Mouse (Mus musculus) ES-E14 (cell line): ENCODE measurements at regions not wholly inside any gene's neighbourhood (a gene's known extent, or its start where the extent isn't known, plus 50 kb on each side); places are given as distances from the start of the nearest gene placed in this dataset.

Source experiments
- DNase-seq: peaks from one replicate; pipeline ENCODE4 v3.0.0-alpha.2; 2013; ENCODE audit warnings: low read depth, low spot score
- H3K27ac ChIP-seq: 2 replicates; pipeline ENCODE4 v1.5.1; 2012; ENCODE audit warnings: low read depth, mild to moderate bottlenecking, low read length, moderate library complexity, mixed read lengths; ENCODE audit not compliant: poor library complexity, insufficient read depth, severe bottlenecking
- H3K36me3 ChIP-seq: 2 replicates; pipeline ENCODE4 v1.6.1; 2012; ENCODE audit warnings: mild to moderate bottlenecking, low read length, moderate library complexity, mixed read lengths; ENCODE audit not compliant: control insufficient read depth, poor library complexity, insufficient read depth, severe bottlenecking
- H3K4me1 ChIP-seq, 2 experiments: fragments of 150-350 bp in 1 of 2; sonication (generic) in 1 of 2; 2 replicates each; pipeline ENCODE4 v1.6.1; 2012; ENCODE audit warnings: low read length in 2 of 2, mild to moderate bottlenecking in 1 of 2, mixed read lengths in 1 of 2; ENCODE audit not compliant: control insufficient read depth in 2 of 2, insufficient read depth in 2 of 2, poor library complexity in 1 of 2
- H3K4me3 ChIP-seq, 2 experiments: fragments of 150-350 bp in 1 of 2; sonication (generic) in 1 of 2; 2 replicates each; pipeline ENCODE4 v1.5.1; 2012; ENCODE audit warnings: low read length in 2 of 2, low read depth in 1 of 2, mild to moderate bottlenecking in 1 of 2, mixed read lengths in 1 of 2; ENCODE audit not compliant: insufficient read depth in 1 of 2, poor library complexity in 1 of 2, severe bottlenecking in 1 of 2
- H3K9ac ChIP-seq: 2 replicates; pipeline ENCODE4 v1.6.1; 2012; ENCODE audit warnings: low read depth, mild to moderate bottlenecking, low read length, mixed read lengths; ENCODE audit not compliant: poor library complexity, insufficient read depth, severe bottlenecking
- H3K9me3 ChIP-seq: fragments of 150-350 bp; sonication (generic); 2 replicates; pipeline ENCODE4 v1.6.1; 2012; ENCODE audit warnings: low read depth, mild to moderate bottlenecking, low read length; ENCODE audit not compliant: control insufficient read depth, insufficient read depth
- CHD2 ChIP-seq: IDR thresholded peaks from 2 replicates; pipeline ENCODE4 v1.6.1; 2014; ENCODE audit warnings: mild to moderate bottlenecking, low read depth, low read length, inconsistent platforms
- HCFC1 ChIP-seq: IDR thresholded peaks from 2 replicates; pipeline ENCODE4 v1.6.1; 2012; ENCODE audit warnings: low read length, inconsistent platforms, borderline replicate concordance; ENCODE audit not compliant: insufficient read depth
- MAFK ChIP-seq: IDR thresholded peaks from 2 replicates; pipeline ENCODE4 v1.6.1; 2014; ENCODE audit warnings: mild to moderate bottlenecking, low read depth, low read length, inconsistent platforms; ENCODE audit not compliant: insufficient read depth
- ZC3H11A ChIP-seq: IDR thresholded peaks from 2 replicates; pipeline ENCODE4 v1.6.1; 2012; ENCODE audit warnings: low read depth, mild to moderate bottlenecking, inconsistent platforms, low read length, borderline replicate concordance
- ZNF384 ChIP-seq: IDR thresholded peaks from 2 replicates; pipeline ENCODE4 v1.6.1; 2012; ENCODE audit warnings: low read depth, low read length, inconsistent platforms
- in situ Hi-C, 2 experiments: fragments of 600-800 bp; cut with MboI; formaldehyde crosslinking; loops; one replicate each; pipeline ENCODE4 v1.15.1; 2025; ENCODE audit warnings: low sequenced_read_pairs in 2 of 2, inconsistent platforms in 1 of 2; ENCODE audit not compliant: unreplicated experiment in 2 of 2

GRCm38 (mm10) chr15:59728817-59729560 is 287.4 kb downstream of the 4933412E24Rik start:
- TF ChIP-seq MAFK (no peak), ZC3H11A (no peak), HCFC1 (no peak), ZNF384 (no peak), CHD2 (no peak)
- H3K9me3 ChIP-seq = no peaks in the 10 kb centered on the region
- in situ Hi-C loops = no loop called here
- H3K4me1 ChIP-seq = no peaks in the 10 kb centered on the region
- H3K27ac ChIP-seq = no peak overlapping the region
- DNase-seq = no peak
- no peak overlapping the region for H3K4me3 ChIP-seq
- H3K9ac ChIP-seq = no peak overlapping the region
- H3K36me3 ChIP-seq = no peaks in the 10 kb centered on the region

DNA sequence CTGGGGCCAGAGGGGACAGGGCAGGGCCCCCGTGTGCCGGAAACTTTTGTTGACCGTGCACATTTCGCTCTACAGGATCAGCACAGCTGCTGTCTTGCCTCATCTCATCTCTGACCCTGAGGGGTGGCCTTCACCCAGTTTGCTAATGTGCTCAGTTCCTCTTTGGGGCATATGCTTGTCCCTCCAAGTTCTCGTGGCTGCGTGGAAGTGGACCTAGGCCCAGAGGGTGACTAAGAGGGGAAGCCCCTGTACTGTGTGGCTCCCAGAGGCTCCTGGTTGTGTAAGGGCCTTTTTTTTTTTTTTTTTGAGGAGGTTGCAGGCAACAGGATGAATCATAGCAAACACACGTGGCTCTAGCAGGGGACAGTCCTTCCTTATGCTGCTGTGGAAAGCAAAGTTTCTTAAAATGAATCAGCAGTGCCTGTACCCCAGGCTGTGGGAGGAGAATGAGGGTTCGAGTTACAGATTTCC is 288.2 kb downstream of the 4933412E24Rik start:
- in situ Hi-C loops = no loop called here
- Histone ChIP-seq H3K4me3 (no peak overlapping the region), H3K9ac (no peak overlapping the region), H3K9me3 (no peaks in the 10 kb centered on the region), H3K27ac (no peak overlapping the region), H3K36me3 (no peaks in the 10 kb centered on the region), H3K4me1 (no peaks in the 10 kb centered on the region)
- no peak for DNase-seq
- no peak for TF ChIP-seq ZC3H11A
- no peak for TF ChIP-seq HCFC1
- no peak for TF ChIP-seq ZNF384
- TF ChIP-seq CHD2 = no peak
- no peak for TF ChIP-seq MAFK

- TF ChIP-seq HCFC1 = no peak
- no peak for TF ChIP-seq ZC3H11A
- no peak for DNase-seq
- Histone ChIP-seq H3K9ac (no peak overlapping the region), H3K36me3 (no peaks in the 10 kb centered on the region), H3K9me3 (no peaks in the 10 kb centered on the region), H3K4me3 (no peak overlapping the region), H3K4me1 (no peaks in the 10 kb centered on the region), H3K27ac (no peak overlapping the region)
- in situ Hi-C loops = no loop called here
Measured at GRCm38 (mm10) chr15:59725881-59726280, 290.5 kb downstream of the 4933412E24Rik start.

GRCm38 (mm10) chr15:59722661-59723413 is 293.6 kb downstream of the 4933412E24Rik start:
- in situ Hi-C loops = no loop called here
- H3K4me3 ChIP-seq = no peak overlapping the region
- no peaks in the 10 kb centered on the region for H3K36me3 ChIP-seq
- H3K9me3 ChIP-seq = no peaks in the 10 kb centered on the region
- no peak overlapping the region for H3K9ac ChIP-seq
- DNase-seq = no peak
- TF ChIP-seq MAFK = no peak
- TF ChIP-seq CHD2 = no peak
- TF ChIP-seq ZC3H11A = no peak
- no peak for TF ChIP-seq HCFC1
- no peak for TF ChIP-seq ZNF384
- no peak overlapping the region for H3K27ac ChIP-seq
- no peaks in the 10 kb centered on the region for H3K4me1 ChIP-seq
